Mouse (Mus musculus) layer of hippocampus, adult 2 months (tissue): ENCODE results near the gene Mctp2. TPM values are rescaled to one million over a fixed set of nuclear protein-coding genes. Genes with fewer than 3 reads are reported as not detected.

Source experiments
- DNase-seq, 2 experiments: peaks; one replicate each; pipeline ENCODE4 v3.0.0; 2022; ENCODE audit warnings: low spot score in 2 of 2
- H3K27ac ChIP-seq: fragments of 200-600 bp; 2 replicates; pipeline ENCODE4 v1.8.1; 2022
- H3K4me3 ChIP-seq: fragments of 200-600 bp; 2 replicates; pipeline ENCODE4 v1.8.1; 2022; ENCODE audit warnings: mild to moderate bottlenecking
- CTCF ChIP-seq: fragments of 200-600 bp; conservative IDR thresholded peaks from 2 replicates; pipeline ENCODE4 v1.8.1; 2022; ENCODE audit warnings: antibody characterized with exemption, mild to moderate bottlenecking, moderate library complexity
- total RNA-seq, 2 experiments: library from RNA; stranded (reverse); gene quantifications; 2 replicates each; pipeline ENCODE4 v1.2.3; 2021

The Mctp2 gene
- total RNA-seq, 2 experiments from 2014 or later, result 1.7 to 1.8 TPM

GRCm38 (mm10) chr7:72193304-72193703 is 113.1 kb downstream of the Mctp2 start:
- DNase-seq, result no peak
- Histone ChIP-seq H3K4me3 (no peak overlapping the region), H3K27ac (no peak overlapping the region)
- TF ChIP-seq CTCF, result peak; percentile 27; the same call in 1 of the 2 replicates

GRCm38 (mm10) chr7:72181651-72182050 is 124.8 kb downstream of the Mctp2 start:
- DNase-seq, result no peak
- TF ChIP-seq CTCF, result no peak
- no peak overlapping the region for H3K27ac ChIP-seq
- no peak overlapping the region for H3K4me3 ChIP-seq

- H3K4me3 ChIP-seq, result no peak overlapping the region
- no peak for DNase-seq
- TF ChIP-seq CTCF, result no peak
- H3K27ac ChIP-seq, result no peak overlapping the region
These were observed 137.1 kb downstream of the Mctp2 start for GRCm38 (mm10) chr7:72169320-72169719.

GRCm38 (mm10) chr7:72165726-72166701 is 140.4 kb downstream of the Mctp2 start:
- DNase-seq, result no peak
- Histone ChIP-seq H3K27ac (no peak overlapping the region), H3K4me3 (no peak overlapping the region)
- no peak for TF ChIP-seq CTCF

GRCm38 (mm10) chr7:72162256-72162655 is 144.2 kb downstream of the Mctp2 start:
- no peak for TF ChIP-seq CTCF
- Histone ChIP-seq H3K4me3 (no peak overlapping the region), H3K27ac (no peak overlapping the region)
- DNase-seq, result no peak

GRCm38 (mm10) chr7:72159513-72160063 is 146.8 kb downstream of the Mctp2 start:
- no peak overlapping the region for H3K4me3 ChIP-seq

GRCm38 (mm10) chr7:72150799-72151708 is 155.4 kb downstream of the Mctp2 start:
- Histone ChIP-seq H3K4me3 (no peak overlapping the region), H3K27ac (no peak overlapping the region)
- no peak for TF ChIP-seq CTCF
- DNase-seq, result no peak

More at GRCm38 (mm10) chr7:72159513-72160063, 146.8 kb downstream of the Mctp2 start:
- no peak for DNase-seq
- no peak for TF ChIP-seq CTCF
- H3K27ac ChIP-seq, result no peak overlapping the region

- peak; percentile 89 for TF ChIP-seq CTCF
- peak; percentile 24 to 46 for DNase-seq
- H3K4me3 ChIP-seq, result no peak overlapping the region
- no peak overlapping the region for H3K27ac ChIP-seq
These were observed 157.3 kb downstream of the Mctp2 start for GRCm38 (mm10) chr7:72149073-72149472.

GRCm38 (mm10) chr7:72146849-72147248 is 159.6 kb downstream of the Mctp2 start:
- TF ChIP-seq CTCF, result no peak
- H3K4me3 ChIP-seq, result no peak overlapping the region
- DNase-seq, result no peak
- no peak overlapping the region for H3K27ac ChIP-seq

GRCm38 (mm10) chr7:72145726-72146520 is 160.5 kb downstream of the Mctp2 start:
- DNase-seq, result peak in 1 of 2 experiments; percentile 7
- no peak overlapping the region for H3K27ac ChIP-seq
- TF ChIP-seq CTCF, result no peak

GRCm38 (mm10) chr7:72138701-72139100 is 167.7 kb downstream of the Mctp2 start:
- H3K4me3 ChIP-seq, result no peak overlapping the region
- DNase-seq, result no peak
- H3K27ac ChIP-seq, result no peak overlapping the region
- no peak for TF ChIP-seq CTCF

More at GRCm38 (mm10) chr7:72145726-72146520, 160.5 kb downstream of the Mctp2 start:
- no peak overlapping the region for H3K4me3 ChIP-seq

GRCm38 (mm10) chr7:72120986-72121385 is 185.4 kb downstream of the Mctp2 start:
- H3K4me3 ChIP-seq, result no peak overlapping the region
- no peak for TF ChIP-seq CTCF
- no peak for DNase-seq
- no peak overlapping the region for H3K27ac ChIP-seq
